Mouse (Mus musculus): ENCODE data around the gene Lama5. TPM values are rescaled to one million over a fixed set of nuclear protein-coding genes. Genes with fewer than 3 reads are reported as not detected.
A peak's percentile ranks its signal among the peaks of the same experiment; 100 is the strongest.

The Lama5 gene
- total RNA-seq, 2 experiments from 2014 or later = 0.09 TPM; not detected in 1

DNA sequence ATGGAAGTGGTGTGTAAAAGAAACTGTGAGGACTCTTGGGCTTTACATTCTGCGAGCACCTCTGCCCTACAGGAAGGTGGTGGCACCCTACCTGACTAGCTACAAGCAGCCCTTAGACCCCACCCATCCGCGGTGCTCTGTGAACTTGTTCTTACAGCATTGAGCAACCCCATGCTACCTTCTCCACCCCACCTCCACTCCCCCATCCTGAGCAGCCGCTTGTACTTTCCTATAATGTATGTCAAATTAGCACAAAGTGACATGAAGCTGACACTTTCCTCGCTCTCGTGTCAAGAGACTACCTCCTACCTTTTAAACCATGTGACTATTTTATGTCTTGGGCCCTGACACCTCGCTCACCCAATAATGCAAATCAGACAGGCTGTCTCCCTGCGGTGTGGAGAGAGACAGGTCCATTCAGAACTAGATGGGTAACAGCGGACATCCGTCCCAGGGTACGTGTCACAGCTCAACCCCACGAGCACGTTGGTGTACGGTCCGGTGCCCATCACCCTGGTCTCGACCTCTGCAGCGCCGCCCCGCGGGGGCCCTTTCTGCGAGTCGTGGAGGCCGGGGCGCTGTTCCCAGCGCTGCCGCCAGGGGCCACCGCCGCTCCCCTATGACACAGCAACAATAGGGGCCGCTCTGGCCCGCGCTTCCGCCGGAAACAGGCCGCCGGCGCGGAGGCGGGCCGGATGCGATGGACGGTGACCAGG lies 54.7 kb downstream of the Lama5 start, which contains the start of gene Adrm1:
Adrm1 (plus strand) TSS at position 680 of the 716 bp plus-strand sequence.
- peak; percentile 90 for ATAC-seq (replicated peaks; ENCODE audit: low FRiP score, poor library complexity, severe bottlenecking)

DNA sequence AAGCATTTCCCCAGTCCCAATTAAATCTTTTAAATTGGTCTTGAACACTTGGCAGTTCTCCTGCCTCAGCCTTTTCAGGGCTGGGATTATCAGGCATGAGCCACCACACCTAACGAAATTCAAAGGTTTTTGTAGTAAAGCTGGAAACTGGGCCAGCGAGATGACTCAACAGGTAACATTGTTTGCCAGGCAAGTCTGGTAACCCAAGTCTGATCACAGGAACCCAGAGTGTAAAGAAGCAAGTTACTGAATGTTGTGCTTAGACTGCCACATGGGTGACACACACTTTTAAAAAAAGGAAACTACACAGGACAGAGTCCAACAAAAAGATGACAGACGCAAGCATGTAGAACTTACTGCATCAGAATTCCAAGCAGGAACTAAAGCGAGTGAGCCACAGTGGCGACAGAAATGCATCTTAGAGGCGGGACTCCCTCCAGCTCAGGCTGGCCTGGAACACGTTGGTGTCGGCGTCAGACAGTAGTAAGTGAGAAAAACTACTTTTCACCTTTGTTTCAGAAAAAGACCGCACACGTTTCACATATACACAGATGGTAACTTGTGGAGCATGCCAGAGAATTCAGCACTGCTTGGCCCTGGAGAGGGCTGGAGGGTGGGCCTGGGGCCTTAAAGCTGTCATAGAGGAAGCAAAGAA lies 55.4 kb downstream of the Lama5 start:
- no peak for ATAC-seq (replicated peaks; ENCODE audit: low FRiP score, poor library complexity, severe bottlenecking)

DNA sequence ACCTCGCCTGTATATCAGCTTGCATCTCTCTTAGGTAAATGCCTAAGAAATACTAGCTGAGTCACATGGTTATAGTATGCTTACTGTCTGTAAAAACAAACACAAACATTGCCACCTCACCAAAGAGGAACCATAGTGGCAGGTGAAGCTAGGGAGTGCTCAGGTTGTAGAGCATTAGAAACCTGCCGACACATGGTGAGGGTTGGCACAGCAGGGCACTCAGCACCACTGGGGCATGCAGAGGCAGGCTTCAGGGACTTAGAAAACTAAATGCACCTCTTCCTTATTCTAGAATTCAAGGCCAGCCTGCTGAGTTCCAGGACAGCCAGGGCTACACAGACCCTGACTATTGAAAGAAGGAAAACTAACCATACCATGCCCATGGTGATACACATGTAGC lies 58.8 kb downstream of the Lama5 start:
- ATAC-seq (replicated peaks; ENCODE audit: low FRiP score, poor library complexity, severe bottlenecking) = no peak

- ATAC-seq (replicated peaks; ENCODE audit: low FRiP score, poor library complexity, severe bottlenecking) = no peak
Measured at GRCm38 (mm10) chr2:180165855-180166254, 59.8 kb downstream of the Lama5 start.

DNA sequence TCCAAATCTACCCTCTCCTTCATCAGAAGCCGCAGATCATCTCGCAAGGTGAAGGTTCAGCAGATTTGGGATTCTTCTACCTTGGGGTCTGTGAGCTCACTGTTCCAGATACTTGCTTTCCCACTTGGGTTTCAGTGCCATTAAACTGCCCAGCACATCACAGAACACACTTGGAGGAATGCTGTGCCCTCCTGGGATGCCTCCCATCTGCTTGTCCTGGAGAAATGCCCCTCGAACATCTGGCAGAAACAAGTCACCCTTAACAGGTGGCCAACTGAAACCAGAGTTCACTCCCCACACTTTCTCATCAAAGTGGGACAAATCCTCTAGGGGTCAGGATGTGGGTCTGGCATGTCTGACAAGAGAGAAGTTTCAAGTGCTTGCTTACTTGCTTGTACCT lies 67.0 kb downstream of the Lama5 start:
- ATAC-seq (replicated peaks; ENCODE audit: low FRiP score, poor library complexity, severe bottlenecking) = no peak

DNA sequence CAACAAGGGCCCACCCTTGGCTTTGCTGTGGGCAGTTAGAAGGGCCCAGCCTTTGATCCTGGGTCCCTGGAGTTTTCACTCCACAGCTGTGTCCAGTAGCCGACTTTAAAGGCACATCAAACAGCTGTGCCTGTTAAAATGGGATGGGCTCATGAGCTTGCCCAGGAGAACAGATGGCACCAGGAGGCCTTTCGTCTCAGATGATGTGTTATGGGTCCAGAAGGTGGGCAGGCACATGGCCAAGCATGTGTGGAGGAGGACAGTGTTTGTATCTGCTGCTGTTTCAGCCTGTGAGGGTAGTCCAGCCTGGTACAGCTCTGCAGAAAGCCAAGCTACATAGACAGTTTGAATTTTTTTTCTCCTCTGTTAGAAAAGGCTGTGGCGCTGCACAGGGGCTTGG lies 70.9 kb downstream of the Lama5 start:
- ATAC-seq (replicated peaks; ENCODE audit: low FRiP score, poor library complexity, severe bottlenecking) = no peak

DNA sequence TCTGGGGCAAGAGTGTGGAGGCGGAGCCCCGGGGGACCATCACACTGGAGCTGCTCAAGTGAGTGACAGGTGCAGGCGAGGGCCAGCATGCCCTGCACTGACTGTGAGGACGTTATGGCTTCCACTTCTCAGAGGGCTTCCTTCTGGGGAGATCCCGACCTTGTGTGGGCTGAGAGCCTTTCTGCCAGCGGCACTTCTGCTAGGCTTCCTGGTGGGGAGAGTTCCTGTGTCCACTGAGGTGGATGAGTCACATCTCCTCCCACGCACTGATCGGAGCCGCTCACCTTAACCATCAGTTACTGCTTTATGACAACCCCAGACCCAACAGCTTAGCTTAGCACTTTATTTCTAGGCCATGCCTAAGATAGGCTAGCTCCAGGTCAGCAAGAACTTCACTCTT lies 77.1 kb downstream of the Lama5 start:
- ATAC-seq (replicated peaks; ENCODE audit: low FRiP score, poor library complexity, severe bottlenecking) = no peak

DNA sequence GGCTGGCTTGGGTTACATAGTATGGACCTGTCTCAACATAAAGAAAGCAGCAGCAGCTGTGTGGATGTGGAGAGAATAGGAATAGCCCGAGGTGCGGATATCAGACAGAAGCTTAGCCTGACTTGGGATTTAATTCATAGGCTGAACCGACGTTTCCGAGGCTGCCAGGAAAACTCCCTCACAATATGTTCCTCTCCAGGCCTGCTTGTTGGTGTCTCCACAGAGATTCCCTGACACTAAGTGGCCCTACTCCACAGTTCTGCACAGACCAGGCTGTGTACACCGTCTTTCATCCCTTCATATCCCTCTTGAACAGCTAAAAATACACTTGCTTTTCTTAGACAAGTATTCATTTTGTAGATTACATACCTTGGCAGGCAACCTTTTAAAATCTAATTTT lies 78.3 kb downstream of the Lama5 start:
- ATAC-seq (replicated peaks; ENCODE audit: low FRiP score, poor library complexity, severe bottlenecking) = no peak

DNA sequence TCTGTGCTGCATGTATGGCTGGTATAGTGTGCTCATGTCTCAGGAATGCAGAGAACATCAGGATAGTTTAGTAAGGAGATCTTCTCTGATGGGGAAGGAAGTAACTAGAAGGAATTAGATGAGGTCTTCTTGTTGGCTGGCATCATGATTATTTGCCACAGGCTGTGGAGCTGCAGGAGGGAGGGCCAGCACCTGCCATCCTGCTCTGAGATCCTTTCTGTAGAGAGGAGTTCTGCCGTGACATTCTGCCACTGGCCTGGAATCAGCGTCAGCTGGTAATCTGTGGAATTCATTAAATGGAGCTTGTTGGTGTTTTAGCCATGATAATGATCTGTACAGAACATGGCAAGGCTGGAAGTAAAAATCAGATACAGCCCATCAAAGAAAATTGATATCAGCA lies 79.6 kb downstream of the Lama5 start:
- no peak for ATAC-seq (replicated peaks; ENCODE audit: low FRiP score, poor library complexity, severe bottlenecking)

GRCm38 (mm10) chr2:180135414-180135813 lies 90.2 kb downstream of the Lama5 start:
- ATAC-seq (replicated peaks; ENCODE audit: low FRiP score, poor library complexity, severe bottlenecking) = no peak

DNA sequence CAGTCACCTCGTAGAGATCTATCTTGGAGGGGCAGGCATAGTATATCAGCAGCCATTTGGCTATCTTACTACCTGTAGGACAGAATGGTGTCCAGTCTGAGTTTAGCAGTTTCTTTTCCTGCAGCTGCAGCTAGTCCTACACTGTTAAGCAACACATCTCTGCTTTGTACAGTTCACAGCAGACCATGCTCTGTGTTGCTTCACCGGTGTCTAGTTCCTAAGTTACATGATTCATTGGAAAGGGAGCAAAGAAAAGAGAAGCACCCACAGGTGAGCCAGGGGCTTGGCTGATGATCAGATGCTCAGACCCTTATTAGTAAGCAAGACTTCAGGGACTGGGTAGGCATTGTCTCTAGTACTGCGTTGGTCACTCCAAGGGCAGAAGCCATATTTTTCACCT lies 91.7 kb downstream of the Lama5 start:
- ATAC-seq (replicated peaks; ENCODE audit: low FRiP score, poor library complexity, severe bottlenecking) = no peak

DNA sequence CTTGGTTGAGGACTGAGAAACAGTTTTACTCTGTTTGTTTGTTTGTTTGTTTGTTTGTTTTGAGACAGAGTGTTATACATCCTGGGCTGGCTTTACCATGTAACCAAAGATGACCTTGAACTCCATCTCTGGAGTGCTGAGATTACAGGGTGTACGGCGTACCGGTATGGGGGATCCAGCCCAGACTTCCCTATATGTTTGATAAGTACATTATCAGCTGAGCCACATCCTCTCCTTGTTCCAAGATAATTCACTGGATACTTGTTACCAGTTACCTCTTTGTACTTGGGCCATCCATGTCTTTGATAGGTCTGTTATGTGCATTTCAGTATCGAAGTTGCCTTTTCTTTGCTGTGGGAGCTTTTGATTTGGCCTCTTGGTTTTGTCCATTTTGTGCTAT lies 92.4 kb downstream of the Lama5 start:
- ATAC-seq (replicated peaks; ENCODE audit: low FRiP score, poor library complexity, severe bottlenecking) = no peak

DNA sequence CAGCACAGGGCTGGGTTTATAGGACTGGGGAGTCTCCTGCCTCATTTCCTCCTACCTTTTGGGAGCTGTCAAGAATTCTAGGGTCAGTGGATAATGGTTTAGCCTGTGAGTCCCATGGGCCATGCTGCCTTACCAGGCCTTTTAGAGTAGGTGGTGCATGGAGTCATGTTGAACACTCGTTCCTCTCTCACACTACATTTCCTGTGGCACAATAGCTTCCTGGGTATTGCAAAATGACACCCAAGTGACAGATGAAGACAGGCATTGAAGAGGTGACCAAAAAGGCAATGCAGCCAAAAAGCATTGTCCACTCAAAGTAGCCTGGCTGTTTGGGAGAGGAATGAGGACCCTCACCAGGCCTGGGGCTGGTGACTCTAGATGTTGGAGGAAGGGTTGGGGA lies 98.0 kb downstream of the Lama5 start:
- ATAC-seq (replicated peaks; ENCODE audit: low FRiP score, poor library complexity, severe bottlenecking) = no peak

Other genes starting within 250 kb of the Lama5 start
- 11.0 and 12.7 TPM in 2 replicates for gene Taf4, start 249.2 kb downstream of the Lama5 start, total RNA-seq (2015; ENCODE audit: low replicate concordance)
- 39.6 and 47.5 TPM in 2 replicates for gene Taf4, start 249.2 kb downstream of the Lama5 start, total RNA-seq (2017; ENCODE audit: low replicate concordance)
- gene Lsm14b, start 200.9 kb downstream of the Lama5 start, total RNA-seq (2015; ENCODE audit: low replicate concordance) = 1.7 and 7.3 TPM in 2 replicates
- 1.3 and 10.0 TPM in 2 replicates for gene Lsm14b, start 200.9 kb downstream of the Lama5 start, total RNA-seq (2017; ENCODE audit: low replicate concordance)
- 66.3 and 90.5 TPM in 2 replicates for gene Psma7, start 183.4 kb downstream of the Lama5 start, total RNA-seq (2015; ENCODE audit: low replicate concordance)
- gene Psma7, start 183.4 kb downstream of the Lama5 start, total RNA-seq (2017; ENCODE audit: low replicate concordance) = 48.8 and 90.3 TPM in 2 replicates
- not detected in 2 replicates for gene Ss18l1, start 183.3 kb downstream of the Lama5 start, total RNA-seq (2015; ENCODE audit: low replicate concordance)
- gene Ss18l1, start 183.3 kb downstream of the Lama5 start, total RNA-seq (2017; ENCODE audit: low replicate concordance) = 0.34 and 0.84 TPM in 2 replicates
- gene Mtg2, start 155.3 kb downstream of the Lama5 start, total RNA-seq (2015; ENCODE audit: low replicate concordance) = not detected in 2 replicates
- 2.8 and 4.9 TPM in 2 replicates for gene Mtg2, start 155.3 kb downstream of the Lama5 start, total RNA-seq (2017; ENCODE audit: low replicate concordance)
- not detected in 2 replicates for gene Hrh3, start 121.4 kb downstream of the Lama5 start, total RNA-seq (2015; ENCODE audit: low replicate concordance)
- gene Hrh3, start 121.4 kb downstream of the Lama5 start, total RNA-seq (2017; ENCODE audit: low replicate concordance) = not detected in 2 replicates
- 8.2 and 10.0 TPM in 2 replicates for gene Osbpl2, start 106.6 kb downstream of the Lama5 start, total RNA-seq (2015; ENCODE audit: low replicate concordance)
- gene Osbpl2, start 106.6 kb downstream of the Lama5 start, total RNA-seq (2017; ENCODE audit: low replicate concordance) = 9.2 and 15.2 TPM in 2 replicates
- 13.3 and 28.6 TPM in 2 replicates for gene Adrm1, start 54.4 kb downstream of the Lama5 start, total RNA-seq (2015; ENCODE audit: low replicate concordance)
- 8.5 and 23.9 TPM in 2 replicates for gene Adrm1, start 54.4 kb downstream of the Lama5 start, total RNA-seq (2017; ENCODE audit: low replicate concordance)
- 363 and 447 TPM in 2 replicates for gene Rps21, start 31.5 kb upstream of the Lama5 start, total RNA-seq (2015; ENCODE audit: low replicate concordance)
- 275 and 320 TPM in 2 replicates for gene Rps21, start 31.5 kb upstream of the Lama5 start, total RNA-seq (2017; ENCODE audit: low replicate concordance)
- 2.5 and 4.6 TPM in 2 replicates for gene Cables2, start 47.6 kb upstream of the Lama5 start, total RNA-seq (2015; ENCODE audit: low replicate concordance)
- gene Cables2, start 47.6 kb upstream of the Lama5 start, total RNA-seq (2017; ENCODE audit: low replicate concordance) = 2.7 and 4.9 TPM in 2 replicates
- gene Rbbp8nl, start 64.0 kb upstream of the Lama5 start, total RNA-seq (2015; ENCODE audit: low replicate concordance) = not detected in 2 replicates
- gene Rbbp8nl, start 64.0 kb upstream of the Lama5 start, total RNA-seq (2017; ENCODE audit: low replicate concordance) = not detected in 2 replicates
- not detected in 2 replicates for gene Gata5, start 108.8 kb upstream of the Lama5 start, total RNA-seq (2015; ENCODE audit: low replicate concordance)
- not detected in 2 replicates for gene Gata5, start 108.8 kb upstream of the Lama5 start, total RNA-seq (2017; ENCODE audit: low replicate concordance)
- gene Slco4a1, start 230.4 kb upstream of the Lama5 start, total RNA-seq (2015; ENCODE audit: low replicate concordance) = 4.4 and 4.6 TPM in 2 replicates
- 2.4 and 3.2 TPM in 2 replicates for gene Slco4a1, start 230.4 kb upstream of the Lama5 start, total RNA-seq (2017; ENCODE audit: low replicate concordance)

Data from erythroblast, adult 5-6 weeks (primary cell).